Mouse (Mus musculus): ENCODE results near the gene Zfp991. TPM values are rescaled to one million over a fixed set of nuclear protein-coding genes. Genes with fewer than 3 reads are reported as not detected.
"Not testable (repeated sequence)": the region's sequence is repeated elsewhere in the genome, so short reads cannot be mapped to it uniquely, and the experiment has no call there.

The Zfp991 gene
- polyA plus RNA-seq (2012), result not detected in 2 replicates

- not testable (repeated sequence) for H3K36me3 ChIP-seq (ENCODE audit: control insufficient read depth); H3K9me3 ChIP-seq (ENCODE audit: control insufficient read depth, low read length); H3K27me3 ChIP-seq (ENCODE audit: control insufficient read depth); H3K4me3 ChIP-seq (replicated peaks); H3K4me1 ChIP-seq (ENCODE audit: control insufficient read depth)
These were observed at the start of gene Zfp991 for GRCm38 (mm10) chr4:147131837-147132459. Zfp991 (plus strand) TSS chr4:147132038.

- not testable (repeated sequence) for H3K36me3 ChIP-seq (ENCODE audit: control insufficient read depth); H3K9me3 ChIP-seq (ENCODE audit: control insufficient read depth, low read length); H3K27me3 ChIP-seq (ENCODE audit: control insufficient read depth); H3K4me3 ChIP-seq (replicated peaks); H3K4me1 ChIP-seq (ENCODE audit: control insufficient read depth)
These were observed 36.2 kb upstream of the Zfp991 start for GRCm38 (mm10) chr4:147095641-147096040.

GRCm38 (mm10) chr4:147101666-147102626 is 29.9 kb upstream of the Zfp991 start:
- H3K4me1 ChIP-seq (ENCODE audit: control insufficient read depth); H3K9me3 ChIP-seq (ENCODE audit: control insufficient read depth, low read length); H3K27me3 ChIP-seq (ENCODE audit: control insufficient read depth); H3K4me3 ChIP-seq (replicated peaks); H3K36me3 ChIP-seq (ENCODE audit: control insufficient read depth): not testable (repeated sequence)

- not testable (repeated sequence) for H3K27me3 ChIP-seq (ENCODE audit: control insufficient read depth); H3K9me3 ChIP-seq (ENCODE audit: control insufficient read depth, low read length); H3K36me3 ChIP-seq (ENCODE audit: control insufficient read depth); H3K4me3 ChIP-seq (replicated peaks); H3K4me1 ChIP-seq (ENCODE audit: control insufficient read depth)
These were observed 28.0 kb upstream of the Zfp991 start for GRCm38 (mm10) chr4:147103814-147104213.

GRCm38 (mm10) chr4:147117839-147118238 is 14.0 kb upstream of the Zfp991 start:
- not testable (repeated sequence) for H3K9me3 ChIP-seq (ENCODE audit: control insufficient read depth, low read length); H3K4me3 ChIP-seq (replicated peaks); H3K4me1 ChIP-seq (ENCODE audit: control insufficient read depth); H3K36me3 ChIP-seq (ENCODE audit: control insufficient read depth); H3K27me3 ChIP-seq (ENCODE audit: control insufficient read depth)

- H3K27me3 ChIP-seq (ENCODE audit: control insufficient read depth); H3K36me3 ChIP-seq (ENCODE audit: control insufficient read depth); H3K4me1 ChIP-seq (ENCODE audit: control insufficient read depth); H3K9me3 ChIP-seq (ENCODE audit: control insufficient read depth, low read length); H3K4me3 ChIP-seq (replicated peaks): not testable (repeated sequence)
These were observed 9.6 kb upstream of the Zfp991 start for GRCm38 (mm10) chr4:147122286-147122685.

- H3K4me3 ChIP-seq (replicated peaks); H3K4me1 ChIP-seq (ENCODE audit: control insufficient read depth); H3K9me3 ChIP-seq (ENCODE audit: control insufficient read depth, low read length); H3K27me3 ChIP-seq (ENCODE audit: control insufficient read depth); H3K36me3 ChIP-seq (ENCODE audit: control insufficient read depth): not testable (repeated sequence)
These were observed 8.0 kb upstream of the Zfp991 start for GRCm38 (mm10) chr4:147123797-147124196.

GRCm38 (mm10) chr4:147124400-147125306 is 7.2 kb upstream of the Zfp991 start:
- not testable (repeated sequence) for H3K36me3 ChIP-seq (ENCODE audit: control insufficient read depth); H3K4me1 ChIP-seq (ENCODE audit: control insufficient read depth); H3K27me3 ChIP-seq (ENCODE audit: control insufficient read depth); H3K9me3 ChIP-seq (ENCODE audit: control insufficient read depth, low read length)
- H3K4me3 ChIP-seq (replicated peaks), result peak overlapping the region; percentile 51

- not testable (repeated sequence) for H3K36me3 ChIP-seq (ENCODE audit: control insufficient read depth); H3K4me3 ChIP-seq (replicated peaks)
These were observed 6.5 kb upstream of the Zfp991 start for GRCm38 (mm10) chr4:147125326-147125725.

GRCm38 (mm10) chr4:147125870-147126269 is 6.0 kb upstream of the Zfp991 start:
- H3K4me3 ChIP-seq (replicated peaks); H3K36me3 ChIP-seq (ENCODE audit: control insufficient read depth); H3K27me3 ChIP-seq (ENCODE audit: control insufficient read depth); H3K9me3 ChIP-seq (ENCODE audit: control insufficient read depth, low read length); H3K4me1 ChIP-seq (ENCODE audit: control insufficient read depth): not testable (repeated sequence)

More at GRCm38 (mm10) chr4:147125326-147125725, 6.5 kb upstream of the Zfp991 start:
- not testable (repeated sequence) for H3K9me3 ChIP-seq (ENCODE audit: control insufficient read depth, low read length); H3K27me3 ChIP-seq (ENCODE audit: control insufficient read depth); H3K4me1 ChIP-seq (ENCODE audit: control insufficient read depth)

GRCm38 (mm10) chr4:147126435-147126834 is 5.4 kb upstream of the Zfp991 start:
- H3K36me3 ChIP-seq (ENCODE audit: control insufficient read depth); H3K27me3 ChIP-seq (ENCODE audit: control insufficient read depth); H3K9me3 ChIP-seq (ENCODE audit: control insufficient read depth, low read length); H3K4me1 ChIP-seq (ENCODE audit: control insufficient read depth); H3K4me3 ChIP-seq (replicated peaks): not testable (repeated sequence)

- H3K27me3 ChIP-seq (ENCODE audit: control insufficient read depth); H3K4me3 ChIP-seq (replicated peaks); H3K4me1 ChIP-seq (ENCODE audit: control insufficient read depth); H3K36me3 ChIP-seq (ENCODE audit: control insufficient read depth); H3K9me3 ChIP-seq (ENCODE audit: control insufficient read depth, low read length): not testable (repeated sequence)
These were observed 4.7 kb upstream of the Zfp991 start for GRCm38 (mm10) chr4:147127137-147127536.

GRCm38 (mm10) chr4:147128152-147128551 is 3.7 kb upstream of the Zfp991 start:
- not testable (repeated sequence) for H3K4me1 ChIP-seq (ENCODE audit: control insufficient read depth); H3K4me3 ChIP-seq (replicated peaks); H3K27me3 ChIP-seq (ENCODE audit: control insufficient read depth); H3K36me3 ChIP-seq (ENCODE audit: control insufficient read depth); H3K9me3 ChIP-seq (ENCODE audit: control insufficient read depth, low read length)

- not testable (repeated sequence) for H3K4me1 ChIP-seq (ENCODE audit: control insufficient read depth); H3K36me3 ChIP-seq (ENCODE audit: control insufficient read depth); H3K27me3 ChIP-seq (ENCODE audit: control insufficient read depth); H3K9me3 ChIP-seq (ENCODE audit: control insufficient read depth, low read length); H3K4me3 ChIP-seq (replicated peaks)
These were observed 1.8 kb downstream of the Zfp991 start for GRCm38 (mm10) chr4:147133596-147133995.
